Mouse (Mus musculus): ENCODE measurements around the gene Mnat1. TPM values are rescaled to one million over a fixed set of nuclear protein-coding genes. Genes with fewer than 3 reads are reported as not detected.
"Not testable (repeated sequence)": the region's sequence is repeated elsewhere in the genome, so short reads cannot be mapped to it uniquely, and the experiment has no call there.

The Mnat1 gene
- total RNA-seq, 4 experiments from 2014 or later: 22.5 to 24.1 (median 23.4) TPM

- DNase-seq (ENCODE audit: low spot score in 2 of 2): no peak
Measured at GRCm38 (mm10) chr12:73147236-73147635, 23.7 kb downstream of the Mnat1 start.

GRCm38 (mm10) chr12:73151038-73151437 is 27.5 kb downstream of the Mnat1 start:
- not testable (repeated sequence) for DNase-seq (ENCODE audit: low spot score in 2 of 2)

- DNase-seq (ENCODE audit: low spot score in 2 of 2): no peak
Measured at GRCm38 (mm10) chr12:73154150-73154549, 30.6 kb downstream of the Mnat1 start.

GRCm38 (mm10) chr12:73160341-73160740 is 36.8 kb downstream of the Mnat1 start:
- DNase-seq (ENCODE audit: low spot score in 2 of 2): no peak

GRCm38 (mm10) chr12:73162408-73163181 is 39.1 kb downstream of the Mnat1 start:
- DNase-seq (ENCODE audit: low spot score in 2 of 2): peak in 1 of 2 experiments; percentile 15

GRCm38 (mm10) chr12:73170794-73171193 is 47.3 kb downstream of the Mnat1 start:
- DNase-seq (ENCODE audit: low spot score in 2 of 2): no peak

GRCm38 (mm10) chr12:73183896-73184295 is 60.4 kb downstream of the Mnat1 start:
- no peak for DNase-seq (ENCODE audit: low spot score in 2 of 2)

GRCm38 (mm10) chr12:73197363-73197762 is 73.8 kb downstream of the Mnat1 start:
- DNase-seq (ENCODE audit: low spot score in 2 of 2): no peak

- no peak for DNase-seq (ENCODE audit: low spot score in 2 of 2)
Measured at GRCm38 (mm10) chr12:73198451-73198850, 74.9 kb downstream of the Mnat1 start.

GRCm38 (mm10) chr12:73199375-73199774 is 75.9 kb downstream of the Mnat1 start:
- DNase-seq (ENCODE audit: low spot score in 2 of 2): no peak

- no peak for DNase-seq (ENCODE audit: low spot score in 2 of 2)
Measured at GRCm38 (mm10) chr12:73201587-73201986, 78.1 kb downstream of the Mnat1 start.

- no peak for DNase-seq (ENCODE audit: low spot score in 2 of 2)
Measured at GRCm38 (mm10) chr12:73205710-73206649, 82.5 kb downstream of the Mnat1 start.

GRCm38 (mm10) chr12:73207008-73207407 is 83.5 kb downstream of the Mnat1 start:
- no peak for DNase-seq (ENCODE audit: low spot score in 2 of 2)

- DNase-seq (ENCODE audit: low spot score in 2 of 2): no peak
Measured at GRCm38 (mm10) chr12:73207461-73207860, 83.9 kb downstream of the Mnat1 start.

GRCm38 (mm10) chr12:73208518-73208917 is 85.0 kb downstream of the Mnat1 start:
- DNase-seq (ENCODE audit: low spot score in 2 of 2): no peak

- no peak for DNase-seq (ENCODE audit: low spot score in 2 of 2)
Measured at GRCm38 (mm10) chr12:73209117-73209516, 85.6 kb downstream of the Mnat1 start.

- no peak for DNase-seq (ENCODE audit: low spot score in 2 of 2)
Measured at GRCm38 (mm10) chr12:73210454-73210853, 86.9 kb downstream of the Mnat1 start.

- DNase-seq (ENCODE audit: low spot score in 2 of 2): no peak
Measured at GRCm38 (mm10) chr12:73215773-73216172, 92.3 kb downstream of the Mnat1 start.

- no peak for DNase-seq (ENCODE audit: low spot score in 2 of 2)
Measured at GRCm38 (mm10) chr12:73218632-73219031, 95.1 kb downstream of the Mnat1 start.

GRCm38 (mm10) chr12:73221235-73221634 is 97.7 kb downstream of the Mnat1 start:
- DNase-seq (ENCODE audit: low spot score in 2 of 2): no peak

GRCm38 (mm10) chr12:73223872-73224271 is 100.4 kb downstream of the Mnat1 start:
- no peak for DNase-seq (ENCODE audit: low spot score in 2 of 2)

GRCm38 (mm10) chr12:73228427-73228826 is 104.9 kb downstream of the Mnat1 start:
- DNase-seq (ENCODE audit: low spot score in 2 of 2): no peak
